Mouse (Mus musculus) E14TG2a.4 (cell line): ENCODE measurements at regions not wholly inside any gene's neighbourhood (a gene's known extent, or its start where the extent isn't known, plus 50 kb on each side); places are given as distances from the start of the nearest gene placed in this dataset.

Source experiments
- CTCF ChIP-seq: conservative IDR thresholded peaks from 2 replicates; pipeline ENCODE4 v1.5.1; 2014; ENCODE audit warnings: low read length
- NANOG ChIP-seq: IDR thresholded peaks from 2 replicates; pipeline ENCODE4 v1.6.1; 2014; ENCODE audit warnings: borderline replicate concordance, low read length, mixed read lengths

- no peak for TF ChIP-seq CTCF
- TF ChIP-seq NANOG, result no peak
Observed at GRCm38 (mm10) chr8:127973194-127973593, 385.2 kb upstream of the Nrp1 start.
